Mouse (Mus musculus) kidney, postnatal 4 days (tissue): ENCODE measurements at regions not wholly inside any gene's neighbourhood (a gene's known extent, or its start where the extent isn't known, plus 50 kb on each side); places are given as distances from the start of the nearest gene placed in this dataset.

Source experiments
- DNase-seq, 2 experiments: peaks; one replicate each; pipeline ENCODE4 v3.0.0; 2021; ENCODE audit warnings: mixed read lengths in 2 of 2

GRCm38 (mm10) chr10:99375101-99375500 is 112.1 kb downstream of the Dusp6 start:
- no peak for DNase-seq

DNA sequence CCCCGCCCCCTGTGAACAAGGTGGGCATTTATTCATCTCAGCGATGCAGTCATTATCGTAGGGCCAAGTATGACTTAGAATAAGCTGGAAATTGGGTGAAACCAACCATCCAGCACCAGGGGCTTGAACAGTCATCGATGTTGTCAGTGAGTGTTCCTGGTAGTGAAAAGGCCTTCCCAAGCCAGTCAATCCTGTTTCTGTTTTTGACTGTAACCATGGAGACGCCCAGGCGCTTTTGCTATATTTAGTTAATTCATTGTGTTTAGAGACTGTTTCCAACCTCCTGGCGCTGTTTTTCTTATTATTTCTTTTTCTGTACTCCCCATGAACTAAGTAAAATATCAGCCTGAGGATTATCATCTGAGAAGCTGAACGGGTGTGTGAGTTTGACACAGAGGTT is 113.4 kb downstream of the Dusp6 start:
- DNase-seq, result no peak

DNA sequence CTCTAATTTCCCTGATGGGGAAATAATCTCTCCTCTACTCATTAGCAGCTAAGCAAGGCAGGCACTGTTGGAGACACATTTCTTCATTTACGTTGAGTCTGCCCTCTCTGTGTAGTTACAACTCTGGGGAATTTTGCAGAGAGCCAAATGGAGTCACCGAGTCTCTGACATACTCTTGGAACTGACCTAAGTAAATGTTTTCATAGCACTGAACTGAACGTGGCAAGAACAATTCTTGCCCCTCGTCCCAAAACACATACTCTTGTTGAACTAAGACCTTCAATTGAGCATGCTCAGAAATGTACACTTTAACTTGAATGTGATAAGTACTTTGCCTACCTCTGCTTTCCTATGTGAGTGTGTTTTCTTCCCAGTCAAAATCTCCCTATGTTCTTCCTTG is 114.5 kb downstream of the Dusp6 start:
- DNase-seq, result no peak

- DNase-seq, result no peak
Observed at GRCm38 (mm10) chr10:99379156-99379555, 116.1 kb downstream of the Dusp6 start.

DNA sequence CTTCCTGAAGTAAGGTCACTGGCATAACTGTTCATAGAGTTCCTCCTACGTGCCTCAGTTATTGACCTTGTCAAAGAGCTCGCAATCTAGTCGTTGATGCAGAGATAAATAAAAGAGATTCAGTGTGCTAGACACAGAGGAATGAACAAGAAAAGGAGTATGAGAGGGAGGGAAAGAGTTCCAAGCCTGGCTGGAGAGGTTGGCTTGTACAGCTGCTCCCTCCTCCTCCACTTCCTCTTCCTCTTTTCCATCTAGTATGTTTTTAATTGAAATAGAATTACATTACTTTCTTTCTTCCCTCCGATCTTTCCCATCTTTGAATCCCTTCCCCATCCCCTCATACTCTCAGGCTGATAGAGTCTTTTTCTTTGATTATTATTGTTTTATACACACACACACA is 117.1 kb downstream of the Dusp6 start:
- DNase-seq, result no peak

DNA sequence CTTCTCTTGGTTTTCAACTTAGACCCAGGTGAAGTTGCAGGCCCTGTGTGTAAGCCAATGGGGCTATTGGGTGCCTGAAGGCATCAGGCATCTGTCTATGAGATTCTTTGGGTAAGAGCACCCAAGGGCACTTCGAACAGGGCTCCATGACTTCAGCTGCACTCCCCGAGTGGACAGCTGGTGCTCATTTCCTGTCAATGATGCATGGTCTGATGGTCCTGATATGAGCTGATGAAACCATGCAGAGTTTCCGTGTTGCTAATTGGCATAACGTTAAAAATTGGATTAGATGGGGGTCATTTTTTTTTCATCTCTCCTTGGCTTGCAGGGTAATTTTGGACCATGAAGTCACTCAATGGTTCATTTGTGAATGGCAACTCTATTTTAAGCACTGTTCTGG is 120.0 kb downstream of the Dusp6 start:
- DNase-seq, result no peak

DNA sequence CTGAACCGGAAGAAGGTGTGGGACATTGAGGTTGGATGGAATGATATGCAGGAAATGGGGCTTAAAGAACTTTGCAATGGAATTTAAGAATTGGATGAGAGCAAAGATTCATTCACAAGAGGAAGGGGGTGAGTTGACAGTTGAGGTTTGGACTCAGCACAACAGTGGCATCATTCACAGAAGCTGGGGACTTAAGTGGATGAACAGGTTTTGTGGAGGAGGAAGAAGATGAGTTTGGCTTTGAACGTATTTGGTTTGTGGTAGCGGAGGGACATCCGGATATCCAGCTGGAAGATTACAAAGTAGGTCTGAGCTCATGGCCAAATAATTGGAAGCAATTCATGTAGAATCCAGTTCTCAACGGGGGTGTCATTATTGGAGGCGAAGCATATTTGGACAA is 121.3 kb downstream of the Dusp6 start:
- no peak for DNase-seq

DNA sequence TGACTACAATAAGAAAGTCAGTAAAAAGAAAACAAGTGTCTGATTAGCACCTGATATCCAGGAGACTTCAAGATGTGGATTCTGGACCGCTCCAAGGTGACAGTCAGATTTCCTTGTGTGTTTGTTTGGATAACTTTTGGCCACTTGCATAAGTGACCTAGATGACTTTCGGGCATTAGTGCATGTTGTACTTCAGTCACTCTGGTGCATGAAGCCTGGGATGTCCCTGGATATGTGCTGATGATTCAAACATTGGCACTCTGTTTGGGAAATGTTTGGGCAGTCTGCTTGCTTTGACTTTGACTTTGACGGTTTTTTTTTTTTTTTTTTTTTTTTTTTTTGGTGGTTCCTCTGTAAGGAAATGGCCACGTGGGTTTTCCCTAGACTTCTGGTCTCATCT is 121.8 kb downstream of the Dusp6 start:
- no peak for DNase-seq

- DNase-seq, result no peak
Observed at GRCm38 (mm10) chr10:99385854-99386253, 122.8 kb downstream of the Dusp6 start.

- no peak for DNase-seq
Observed at GRCm38 (mm10) chr10:99388526-99388925, 125.5 kb downstream of the Dusp6 start.

DNA sequence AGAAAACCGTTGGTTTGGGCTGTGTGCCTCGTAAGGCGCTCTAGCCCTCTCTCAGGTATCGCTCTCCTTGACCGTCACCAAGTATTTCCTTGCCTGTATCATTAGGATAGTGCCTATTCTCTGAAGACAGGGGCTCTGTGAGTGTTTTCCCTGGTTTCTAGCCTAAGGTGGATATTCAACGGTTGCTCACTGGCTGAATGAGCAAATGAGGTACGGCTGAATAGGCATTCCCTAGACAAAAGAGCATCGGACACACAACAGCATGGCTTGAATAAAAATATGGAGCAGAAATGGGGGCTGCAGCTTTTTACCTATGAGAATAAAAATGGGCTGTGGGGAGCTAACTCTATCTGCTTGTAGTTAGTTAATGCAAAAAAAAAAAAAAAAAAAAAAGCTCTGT is 126.0 kb downstream of the Dusp6 start:
- DNase-seq, result no peak

DNA sequence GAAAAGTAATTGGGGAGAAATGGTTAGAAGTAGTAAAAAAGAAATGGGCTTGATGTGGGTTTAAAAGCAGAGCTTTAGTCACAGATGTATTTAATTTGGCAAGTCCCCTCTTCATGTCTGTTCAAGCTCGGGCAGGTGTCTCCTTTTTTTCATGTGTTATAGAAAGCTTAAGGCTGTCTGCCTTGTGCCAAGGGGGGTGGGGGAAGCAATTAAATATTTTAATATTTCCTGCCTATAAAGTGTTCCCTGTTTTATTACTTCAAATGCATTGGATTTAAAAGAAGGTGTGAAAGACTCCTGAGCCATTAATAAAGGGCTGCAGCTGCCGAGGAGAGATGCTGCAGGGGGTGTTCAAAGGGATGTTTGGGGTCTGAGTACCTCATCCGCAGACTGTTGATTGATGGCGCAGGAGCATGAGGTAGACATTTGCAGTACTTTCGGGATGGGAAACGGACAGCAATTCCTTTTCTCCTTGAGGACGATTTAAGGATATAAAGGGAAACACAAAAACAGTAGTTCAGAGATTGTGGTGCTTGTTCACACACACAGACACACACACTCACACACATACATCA is 127.7 kb downstream of the Dusp6 start:
- no peak for DNase-seq

DNA sequence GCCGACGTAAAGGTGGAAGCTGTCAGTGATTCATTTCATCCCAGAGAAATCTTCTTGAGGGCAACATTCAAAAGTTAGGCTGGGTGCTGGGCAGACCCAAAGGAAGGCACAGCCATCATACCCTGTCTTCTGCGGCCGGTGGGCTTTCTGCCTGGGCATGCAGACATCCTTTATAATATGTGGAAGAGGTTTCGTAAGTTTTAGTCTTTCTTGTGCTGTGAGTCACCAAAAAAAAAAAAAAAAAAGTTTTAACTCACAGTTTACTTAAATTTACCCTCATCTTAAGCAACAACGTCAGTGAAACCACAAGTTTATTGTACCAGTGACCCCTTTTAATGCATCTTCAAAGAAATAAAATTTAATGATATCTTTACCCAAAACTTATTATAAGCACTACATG is 128.7 kb downstream of the Dusp6 start:
- no peak for DNase-seq

DNA sequence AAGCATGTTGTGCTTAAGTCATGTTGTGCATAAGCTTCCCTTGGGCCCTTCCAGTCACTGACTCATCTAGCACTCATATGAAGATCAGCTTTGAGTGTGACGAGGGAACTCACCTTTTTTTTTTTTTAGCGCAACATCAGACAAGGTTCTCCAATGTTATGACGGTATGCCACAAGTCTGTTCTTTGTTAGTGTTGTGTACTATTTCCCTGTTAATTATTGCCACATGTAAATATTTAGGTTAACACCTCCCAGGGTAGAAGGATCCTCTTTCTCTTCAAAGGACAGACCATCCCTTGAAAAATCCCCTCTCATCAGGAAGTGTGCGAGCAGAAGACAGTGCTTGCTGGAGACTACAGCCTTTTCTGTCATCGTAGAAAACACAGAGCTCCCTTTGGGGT is 129.9 kb downstream of the Dusp6 start:
- no peak for DNase-seq

DNA sequence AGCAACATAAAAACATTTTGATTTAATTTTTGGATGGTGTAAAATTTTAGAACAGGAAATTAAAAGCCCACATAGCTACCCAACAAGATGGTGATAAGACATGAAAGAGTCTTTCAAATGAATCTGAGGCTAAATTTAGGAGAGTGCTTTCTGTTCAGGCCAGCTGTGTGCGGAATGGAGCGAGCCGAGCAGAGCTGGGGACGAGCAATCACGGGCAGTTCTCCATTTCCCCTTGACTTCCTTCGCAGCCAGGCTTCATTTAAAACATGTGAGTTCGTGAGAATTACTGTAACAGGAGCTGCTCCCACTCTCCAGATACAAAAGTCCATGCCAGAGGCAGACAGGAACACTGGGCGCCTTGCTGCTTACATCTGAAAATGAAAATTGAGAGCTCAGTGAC is 130.5 kb downstream of the Dusp6 start:
- DNase-seq, result no peak

DNA sequence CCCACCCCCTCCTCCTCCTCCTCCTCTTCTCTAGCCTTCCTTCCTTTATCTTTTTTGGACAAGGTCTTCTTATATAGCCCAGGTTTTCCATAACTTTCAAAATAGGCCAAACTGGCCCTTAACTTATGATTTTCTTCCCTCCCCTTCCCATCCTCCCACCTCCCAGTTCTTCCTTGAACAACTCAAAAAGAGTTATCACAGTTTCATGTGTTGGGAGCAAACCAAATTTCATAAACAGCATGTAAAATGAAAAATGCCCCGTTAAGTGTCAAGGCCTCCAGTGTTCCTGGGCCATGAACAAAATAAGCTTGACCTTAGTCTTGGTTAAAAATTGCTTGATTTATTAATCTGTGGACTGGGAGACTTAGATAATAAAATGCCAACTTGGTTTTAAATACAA is 132.4 kb downstream of the Dusp6 start:
- DNase-seq, result no peak

DNA sequence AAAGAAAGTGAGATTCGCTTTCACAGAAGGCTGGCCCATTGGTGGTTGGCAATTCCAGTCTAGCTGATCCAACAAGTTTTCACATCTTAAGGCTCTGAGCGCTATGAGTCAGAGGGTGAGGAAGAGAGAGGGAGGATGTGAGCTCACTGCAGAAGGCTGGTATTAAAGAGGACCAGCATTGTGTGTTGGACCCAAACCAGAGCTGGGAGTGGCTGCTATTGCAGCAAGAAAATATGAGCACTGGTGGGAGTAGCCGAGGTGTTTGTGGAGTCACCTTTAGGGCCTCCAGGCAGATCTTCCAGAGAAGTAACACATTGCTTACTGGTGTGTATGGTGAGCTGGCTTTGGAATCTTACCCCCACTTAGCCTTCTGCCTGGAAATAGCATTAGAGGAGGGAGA is 133.6 kb downstream of the Dusp6 start:
- DNase-seq, result no peak

DNA sequence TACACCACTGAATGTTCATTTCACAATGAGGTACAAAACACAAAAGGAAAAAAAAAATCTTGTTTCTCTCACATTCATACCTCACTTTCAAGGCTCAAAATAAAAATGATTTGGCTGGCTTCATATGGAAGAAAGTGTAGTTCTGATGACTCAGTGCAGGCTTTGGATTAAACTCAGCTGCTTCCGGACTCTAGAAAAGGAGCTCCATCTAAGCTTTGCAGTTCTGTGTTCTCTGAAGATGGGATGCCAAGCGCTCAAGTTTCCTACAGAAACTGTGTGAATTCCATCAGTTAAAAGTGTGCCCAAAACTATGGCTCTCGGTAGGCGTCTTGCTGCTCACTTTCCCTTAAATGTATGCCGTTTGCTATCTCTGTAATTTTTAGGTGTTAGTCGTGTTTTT is 137.0 kb downstream of the Dusp6 start:
- no peak for DNase-seq

GRCm38 (mm10) chr10:99406764-99407163 is 143.7 kb downstream of the Dusp6 start:
- no peak for DNase-seq

GRCm38 (mm10) chr10:99408786-99409185 is 145.8 kb downstream of the Dusp6 start:
- peak; percentile 24 to 34 for DNase-seq

DNA sequence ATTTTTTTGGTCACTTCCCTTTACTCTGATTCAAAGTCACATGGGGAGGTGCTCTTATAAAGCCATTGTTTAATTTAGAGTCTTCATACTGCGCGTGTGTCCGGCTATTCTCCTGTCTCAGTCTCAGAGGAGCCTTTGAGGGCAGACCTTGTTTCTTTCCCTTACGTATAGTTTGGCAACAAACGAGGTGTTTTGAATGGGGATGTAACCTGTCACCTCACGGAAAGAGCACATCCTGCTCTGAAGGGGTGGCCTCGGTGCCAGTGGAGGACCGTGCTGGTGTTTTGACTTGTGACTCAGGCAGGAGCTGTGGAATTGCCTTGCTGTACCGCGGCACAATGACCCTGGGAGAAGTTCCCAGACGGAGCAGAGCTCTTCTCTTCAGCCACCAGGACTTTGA is 146.7 kb downstream of the Dusp6 start:
- DNase-seq, result peak; percentile 44 to 58

GRCm38 (mm10) chr10:99410754-99411153 is 147.7 kb downstream of the Dusp6 start:
- DNase-seq, result peak; percentile 25

- no peak for DNase-seq
Observed at GRCm38 (mm10) chr10:99413455-99413854, 150.4 kb downstream of the Dusp6 start.

- DNase-seq, result no peak
Observed at GRCm38 (mm10) chr10:99416271-99416670, 153.2 kb downstream of the Dusp6 start.

DNA sequence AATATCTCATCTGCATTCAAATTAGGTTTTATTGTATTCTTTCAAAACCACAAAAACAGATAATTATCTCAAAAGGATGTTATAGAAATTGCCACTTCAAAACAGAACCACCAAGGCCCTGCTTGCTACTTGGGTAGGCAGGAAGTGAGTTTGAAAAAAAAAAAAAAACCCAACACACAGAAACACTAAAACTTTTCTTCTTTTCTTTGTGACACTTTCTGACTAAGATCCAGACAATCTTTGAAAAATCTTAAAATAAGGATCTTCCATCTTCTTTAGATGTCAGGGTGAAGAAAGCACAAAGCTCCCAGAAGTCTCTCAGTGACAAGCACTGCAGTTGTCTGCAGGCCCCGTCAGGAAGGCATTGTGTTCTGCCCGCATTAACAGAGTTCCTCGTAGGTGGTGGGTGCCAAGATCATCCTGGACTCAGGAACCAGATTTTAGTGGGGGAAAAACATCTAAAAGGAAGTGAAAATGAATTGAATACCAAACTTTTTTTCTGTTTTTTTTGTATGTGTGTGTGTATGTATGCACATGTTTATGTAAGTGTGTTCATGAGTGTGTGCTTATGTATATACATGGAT is 154.0 kb downstream of the Dusp6 start:
- peak in 1 of 2 experiments; percentile 23 for DNase-seq
